Mouse (Mus musculus) brain, embryonic 14.5 days (tissue): Measurements from ENCODE around the gene Pdpk1.

Experiments
- CTCF ChIP-seq: fragments of 200-500 bp; IDR thresholded peaks from 2 replicates; pipeline ENCODE4 v1.5.1; 2012; ENCODE audit warnings: inconsistent platforms, mild to moderate bottlenecking, moderate library complexity, borderline replicate concordance; ENCODE audit not compliant: insufficient read depth, insufficient read length; ENCODE audit errors: extremely low read depth
- POLR2A ChIP-seq: fragments of 200-500 bp; IDR thresholded peaks from 2 replicates; pipeline ENCODE4 v1.6.1; 2012; ENCODE audit warnings: mild to moderate bottlenecking, inconsistent platforms, borderline replicate concordance; ENCODE audit not compliant: poor library complexity, insufficient read depth, insufficient read length, severe bottlenecking; ENCODE audit errors: extremely low read depth

DNA sequence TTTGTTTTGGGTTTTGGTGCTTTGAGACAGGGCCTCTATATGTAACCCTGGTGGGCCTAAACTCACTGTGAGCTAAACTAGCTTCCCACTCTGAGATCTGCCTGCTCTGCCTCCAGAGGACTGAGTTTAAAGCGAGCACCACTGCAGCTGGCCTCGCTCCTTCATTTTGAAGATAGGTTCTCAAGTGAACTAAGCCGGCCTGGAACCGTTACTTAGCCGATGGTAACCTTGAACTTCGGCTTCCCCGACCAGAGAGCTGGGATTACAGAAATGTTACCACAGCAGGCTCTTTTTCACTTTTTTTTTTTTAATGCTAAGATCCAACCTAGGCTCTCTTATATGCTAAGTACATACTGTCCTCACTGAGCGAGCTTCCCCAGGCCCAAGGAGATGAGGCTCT is 42.5 kb upstream of the Pdpk1 start:
- TF ChIP-seq POLR2A (no peak), CTCF (no peak)
